Mouse (Mus musculus) intestine, embryonic 15.5 days (tissue): ENCODE measurements around the gene Ankrd54. TPM values are rescaled to one million over a fixed set of nuclear protein-coding genes. Genes with fewer than 3 reads are reported as not detected.

Experiments used
- ATAC-seq: fragments of 200-750 bp; cut with Nextera tagmentation; 2 replicates; pipeline ENCODE4 v1.8.0; 2017; ENCODE audit warnings: moderate TSS enrichment, moderate library complexity
- H3K27ac ChIP-seq: fragments of 300-500 bp; sonication (generic); 2 replicates; pipeline ENCODE4 v1.5.1; 2015; ENCODE audit warnings: mild to moderate bottlenecking, inconsistent platforms
- H3K27me3 ChIP-seq: fragments of 300-500 bp; sonication (generic); replicated peaks from 2 replicates; pipeline ENCODE4 v1.6.1; 2015; ENCODE audit warnings: inconsistent platforms
- H3K36me3 ChIP-seq: fragments of 300-500 bp; sonication (generic); 2 replicates; pipeline ENCODE4 v1.6.1; 2015; ENCODE audit warnings: inconsistent platforms
- H3K4me1 ChIP-seq: fragments of 300-500 bp; sonication (generic); replicated peaks from 2 replicates; pipeline ENCODE4 v1.6.1; 2015; ENCODE audit warnings: inconsistent platforms
- H3K4me2 ChIP-seq: fragments of 300-500 bp; sonication (generic); replicated peaks from 2 replicates; pipeline ENCODE4 v1.6.1; 2015; ENCODE audit warnings: mild to moderate bottlenecking, inconsistent platforms
- H3K4me3 ChIP-seq: fragments of 300-500 bp; sonication (generic); replicated peaks from 2 replicates; pipeline ENCODE4 v1.5.1; 2015; ENCODE audit warnings: inconsistent platforms
- H3K9ac ChIP-seq: fragments of 300-500 bp; sonication (generic); 2 replicates; pipeline ENCODE4 v1.6.1; 2015; ENCODE audit warnings: inconsistent platforms
- H3K9me3 ChIP-seq: fragments of 300-500 bp; sonication (generic); 2 replicates; pipeline ENCODE4 v1.6.1; 2016; ENCODE audit warnings: inconsistent platforms
- WGBS: fragments of 180-500 bp; shearing (Covaris S2); methylation state at CpG from one replicate; pipeline ENCODE4 v1.1.7; 2015; 5-methylcytosine and 5-hydroxymethylcytosine counted together
- polyA plus RNA-seq: library from polyadenylated mRNA; unstranded; fragments of >200 nt; fragmentation: Nextera tagmentation; extraction: Ambion mirVana; gene quantifications from 2 replicates; pipeline ENCODE4 v1.2.1, GENCODE M21; 2015

Gene Ankrd54
- polyA plus RNA-seq, 1 experiment from 2014 or later: 53.5 TPM

GRCm38 (mm10) chr15:79099456-79099855 lies 36.8 kb upstream of the Ankrd54 start:
- Histone ChIP-seq H3K4me3 (no peak overlapping the region), H3K4me1 (peaks cover 20% of the 10 kb centered on the region), H3K9me3 (no peaks in the 10 kb centered on the region), H3K36me3 (peaks cover 2% of the 10 kb centered on the region), H3K9ac (no peak overlapping the region), H3K27ac (no peak overlapping the region), H3K27me3 (no peaks in the 10 kb centered on the region), H3K4me2 (no peak overlapping the region)
- 81% methylated on average over 4 of the region's 4 CpGs for WGBS
- no peak for ATAC-seq

- peaks cover 6% of the 10 kb centered on the region for H3K36me3 ChIP-seq
- no peaks in the 10 kb centered on the region for H3K9me3 ChIP-seq
- no peak for ATAC-seq
- no peak overlapping the region for H3K9ac ChIP-seq
- WGBS: 56% methylated on average over 7 of the region's 7 CpGs
- H3K27ac ChIP-seq: no peak overlapping the region; the same call in 1 of the 2 replicates
- H3K4me3 ChIP-seq: no peak overlapping the region
- H3K27me3 ChIP-seq: no peaks in the 10 kb centered on the region
- H3K4me1 ChIP-seq: peaks cover 20% of the 10 kb centered on the region
- no peak overlapping the region for H3K4me2 ChIP-seq
Observed at GRCm38 (mm10) chr15:79098868-79099267, 36.2 kb upstream of the Ankrd54 start.

- ATAC-seq: no peak
- H3K9ac ChIP-seq: no peak overlapping the region
- no peaks in the 10 kb centered on the region for H3K27me3 ChIP-seq
- no peak overlapping the region for H3K4me2 ChIP-seq
- no peak overlapping the region for H3K4me3 ChIP-seq
- H3K9me3 ChIP-seq: no peaks in the 10 kb centered on the region
- whole genome bisulfite sequencing: 67% methylated on average over 5 of the region's 5 CpGs
- peak overlapping the region; percentile 75 for H3K27ac ChIP-seq
- peaks cover 20% of the 10 kb centered on the region for H3K4me1 ChIP-seq
- H3K36me3 ChIP-seq: peaks cover 9% of the 10 kb centered on the region
Observed at GRCm38 (mm10) chr15:79098220-79098619, 35.5 kb upstream of the Ankrd54 start.

- Histone ChIP-seq H3K27me3 (no peaks in the 10 kb centered on the region), H3K9me3 (no peaks in the 10 kb centered on the region), H3K4me3 (no peak overlapping the region), H3K4me2 (no peak overlapping the region; the same call in 1 of the 2 replicates), H3K4me1 (peaks cover 20% of the 10 kb centered on the region), H3K9ac (no peak overlapping the region), H3K36me3 (peaks cover 10% of the 10 kb centered on the region), H3K27ac (peak overlapping the region; percentile 75)
- peak; percentile 71 for ATAC-seq
- 26% methylated on average over 6 of the region's 6 CpGs for WGBS
Observed at GRCm38 (mm10) chr15:79097611-79098025, 34.9 kb upstream of the Ankrd54 start.

GRCm38 (mm10) chr15:79097135-79097534 lies 34.4 kb upstream of the Ankrd54 start:
- WGBS: 25% methylated on average over 2 of the region's 2 CpGs
- Histone ChIP-seq H3K27me3 (no peaks in the 10 kb centered on the region), H3K36me3 (peaks cover 13% of the 10 kb centered on the region), H3K27ac (peak overlapping the region; percentile 75), H3K4me2 (no peak overlapping the region; the same call in 1 of the 2 replicates), H3K4me3 (no peak overlapping the region), H3K9ac (no peak overlapping the region), H3K9me3 (no peaks in the 10 kb centered on the region), H3K4me1 (peaks cover 20% of the 10 kb centered on the region)
- no peak for ATAC-seq

- Histone ChIP-seq H3K9ac (no peak overlapping the region), H3K4me1 (peaks cover 20% of the 10 kb centered on the region), H3K27ac (peak overlapping the region; percentile 75; the same call in 1 of the 2 replicates), H3K4me3 (no peak overlapping the region), H3K27me3 (no peaks in the 10 kb centered on the region), H3K9me3 (no peaks in the 10 kb centered on the region), H3K36me3 (peaks cover 13% of the 10 kb centered on the region), H3K4me2 (no peak overlapping the region)
- no peak for ATAC-seq
- 62% methylated on average over 3 of the region's 3 CpGs for WGBS
Observed at GRCm38 (mm10) chr15:79096556-79096955, 33.9 kb upstream of the Ankrd54 start.

GRCm38 (mm10) chr15:79095483-79095882 lies 32.8 kb upstream of the Ankrd54 start:
- Histone ChIP-seq H3K4me1 (peaks cover 20% of the 10 kb centered on the region), H3K4me3 (no peak overlapping the region), H3K9ac (no peak overlapping the region), H3K27ac (no peak overlapping the region), H3K27me3 (no peaks in the 10 kb centered on the region), H3K36me3 (peaks cover 18% of the 10 kb centered on the region), H3K9me3 (no peaks in the 10 kb centered on the region), H3K4me2 (no peak overlapping the region)
- 91% methylated on average over 5 of the region's 5 CpGs for WGBS
- no peak for ATAC-seq

GRCm38 (mm10) chr15:79093083-79093839 lies 30.6 kb upstream of the Ankrd54 start:
- Histone ChIP-seq H3K4me1 (peaks cover 18% of the 10 kb centered on the region), H3K4me2 (no peak overlapping the region), H3K9me3 (no peaks in the 10 kb centered on the region), H3K4me3 (no peak overlapping the region), H3K27ac (peak overlapping the region; percentile 29; the same call in 1 of the 2 replicates), H3K36me3 (peaks cover 28% of the 10 kb centered on the region), H3K27me3 (no peaks in the 10 kb centered on the region), H3K9ac (no peak overlapping the region)
- WGBS: 51% methylated on average over 7 of the region's 7 CpGs
- ATAC-seq: peak; percentile 65

- Histone ChIP-seq H3K9ac (no peak overlapping the region), H3K4me3 (no peak overlapping the region), H3K27me3 (no peaks in the 10 kb centered on the region), H3K4me1 (peaks cover 8% of the 10 kb centered on the region), H3K4me2 (no peak overlapping the region), H3K9me3 (no peaks in the 10 kb centered on the region), H3K36me3 (peaks cover 32% of the 10 kb centered on the region), H3K27ac (0 out of 2 replicates have a peak overlapping the region, but pooled peaks have one; percentile 29)
- ATAC-seq: no peak
- 68% methylated on average over 6 of the region's 6 CpGs for WGBS
Observed at GRCm38 (mm10) chr15:79092284-79092683, 29.6 kb upstream of the Ankrd54 start.

- Histone ChIP-seq H3K9me3 (no peaks in the 10 kb centered on the region), H3K27ac (no peak overlapping the region), H3K27me3 (no peaks in the 10 kb centered on the region), H3K4me3 (no peak overlapping the region), H3K9ac (no peak overlapping the region), H3K4me2 (no peak overlapping the region), H3K36me3 (peaks cover 54% of the 10 kb centered on the region), H3K4me1 (peaks cover 15% of the 10 kb centered on the region)
- WGBS: 87% methylated on average over 7 of the region's 7 CpGs
- ATAC-seq: no peak
Observed at GRCm38 (mm10) chr15:79079567-79079966, 16.9 kb upstream of the Ankrd54 start.

GRCm38 (mm10) chr15:79075658-79076365 lies 13.1 kb upstream of the Ankrd54 start:
- Histone ChIP-seq H3K27me3 (no peaks in the 10 kb centered on the region), H3K36me3 (peaks cover 18% of the 10 kb centered on the region), H3K4me1 (peaks cover 20% of the 10 kb centered on the region), H3K9me3 (no peaks in the 10 kb centered on the region), H3K9ac (peak overlapping the region; percentile 94), H3K27ac (no peak overlapping the region), H3K4me2 (peak overlapping the region; percentile 79), H3K4me3 (peak overlapping the region; percentile 94)
- 31% methylated on average over 15 of the region's 15 CpGs for WGBS
- 0 out of 2 replicates have a peak, but pooled peaks have one; percentile 1 for ATAC-seq

GRCm38 (mm10) chr15:79074913-79075532 lies 12.3 kb upstream of the Ankrd54 start, which contains the start of gene Eif3l:
Eif3l (plus strand) TSS chr15:79075179.
- H3K4me3 ChIP-seq: peak within 1 kb of the TSS; percentile 94
- ATAC-seq: peak; percentile 90
- peaks cover 20% of the 10 kb centered on the region for H3K4me1 ChIP-seq
- peak within 1 kb of the TSS; percentile 90 for H3K27ac ChIP-seq
- peak within 1 kb of the TSS; percentile 79 for H3K4me2 ChIP-seq
- peaks cover 13% of the 10 kb centered on the region for H3K36me3 ChIP-seq
- H3K9ac ChIP-seq: peak within 1 kb of the TSS; percentile 94
- no peaks in the 10 kb centered on the region for H3K27me3 ChIP-seq
- WGBS: under 1% methylated on average over 49 of the region's 49 CpGs
- no peaks in the 10 kb centered on the region for H3K9me3 ChIP-seq
